Mouse (Mus musculus): Measurements from ENCODE around the gene Lgalsl. TPM values are rescaled to one million over a fixed set of nuclear protein-coding genes. Genes with fewer than 3 reads are reported as not detected.

Lgalsl gene
- total and polyA plus RNA-seq, 3 experiments = 0.11 TPM; not detected in 2

DNA sequence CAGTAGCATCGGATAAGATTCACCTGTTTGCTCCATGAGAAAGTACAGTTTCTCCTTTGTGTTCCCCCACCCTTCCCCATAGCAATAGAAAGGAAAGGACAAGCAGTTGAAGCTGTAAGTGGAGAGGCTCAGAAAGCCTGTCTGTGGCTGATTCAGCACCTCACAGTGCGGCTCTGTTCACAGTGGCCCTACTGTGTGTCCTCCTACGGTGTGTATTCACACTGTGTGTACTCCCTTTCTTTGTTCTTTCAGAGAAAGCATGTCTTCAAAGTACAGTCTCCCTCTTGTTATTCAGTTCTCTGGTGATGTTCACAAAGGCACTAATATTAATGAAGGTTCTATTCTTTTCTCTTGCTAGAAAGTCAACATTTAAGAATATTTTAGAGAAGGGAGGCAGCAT lies 38.2 kb downstream of the Lgalsl start:
- ATAC-seq (ENCODE audit: extremely low read depth, insufficient number of reproducible peaks, low FRiP score, poor library complexity, severe bottlenecking) (no peak), DNase-seq (ENCODE audit: low spot score) (no peak)
- Histone ChIP-seq H3K9me3 (replicated peaks) (no peaks in the 10 kb centered on the region), H3K4me3 (ENCODE audit: low read depth, low read length) (no peak overlapping the region), H3K4me1 (ENCODE audit: insufficient read depth, low read depth, low read length) (no peaks in the 10 kb centered on the region), H3K27me3 (ENCODE audit: insufficient read depth, low read length) (peaks cover 13% of the 10 kb centered on the region), H3K36me3 (replicated peaks) (no peaks in the 10 kb centered on the region)
- TF ChIP-seq TAL1 (conservative IDR thresholded peaks at IDR 0.05; ENCODE audit: low read depth, low read length) = no peak
- TF ChIP-seq GATA2 (IDR thresholded peaks at IDR 0.05; ENCODE audit: borderline replicate concordance, low read depth, low read length) = no peak
- TF ChIP-seq POLR2AphosphoS5 (IDR thresholded peaks at IDR 0.05; ENCODE audit: insufficient replicate concordance, low read depth, low read length) = no peak
- TF ChIP-seq CTCF (IDR thresholded peaks at IDR 0.05; ENCODE audit: low read depth, low read length) = no peak
- no peak for TF ChIP-seq GATA1 (IDR thresholded peaks at IDR 0.05; ENCODE audit: borderline replicate concordance, low read length)

DNA sequence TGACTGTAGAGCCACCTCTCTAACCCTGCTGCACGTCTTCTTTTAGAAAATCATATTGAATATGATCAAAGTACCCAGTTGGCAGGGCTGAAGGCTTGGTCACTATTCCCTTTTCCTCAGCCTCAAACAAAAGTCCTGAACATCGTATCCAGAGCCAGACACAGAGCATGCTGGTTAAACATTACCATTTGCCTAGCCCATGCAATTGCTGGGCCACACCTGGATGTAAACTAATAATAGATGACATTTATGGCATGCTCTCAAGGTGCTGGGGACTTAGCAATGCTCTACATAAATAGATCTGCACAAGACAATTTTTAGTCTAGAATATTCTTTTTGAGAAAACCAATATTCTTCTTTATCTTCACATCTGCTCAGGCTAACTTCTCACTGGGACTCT lies 39.5 kb downstream of the Lgalsl start:
- Histone ChIP-seq H3K27me3 (ENCODE audit: insufficient read depth, low read length) (peaks cover 14% of the 10 kb centered on the region), H3K4me3 (ENCODE audit: low read depth, low read length) (no peak overlapping the region), H3K4me1 (ENCODE audit: insufficient read depth, low read depth, low read length) (no peaks in the 10 kb centered on the region), H3K36me3 (replicated peaks) (no peaks in the 10 kb centered on the region), H3K9me3 (replicated peaks) (no peaks in the 10 kb centered on the region)
- DNase-seq (ENCODE audit: low spot score) (no peak), ATAC-seq (ENCODE audit: extremely low read depth, insufficient number of reproducible peaks, low FRiP score, poor library complexity, severe bottlenecking) (no peak)
- TF ChIP-seq CTCF (IDR thresholded peaks at IDR 0.05; ENCODE audit: low read depth, low read length) = no peak
- TF ChIP-seq TAL1 (conservative IDR thresholded peaks at IDR 0.05; ENCODE audit: low read depth, low read length) = no peak
- TF ChIP-seq GATA2 (IDR thresholded peaks at IDR 0.05; ENCODE audit: borderline replicate concordance, low read depth, low read length) = no peak
- TF ChIP-seq POLR2AphosphoS5 (IDR thresholded peaks at IDR 0.05; ENCODE audit: insufficient replicate concordance, low read depth, low read length) = no peak
- no peak for TF ChIP-seq GATA1 (IDR thresholded peaks at IDR 0.05; ENCODE audit: borderline replicate concordance, low read length)

DNA sequence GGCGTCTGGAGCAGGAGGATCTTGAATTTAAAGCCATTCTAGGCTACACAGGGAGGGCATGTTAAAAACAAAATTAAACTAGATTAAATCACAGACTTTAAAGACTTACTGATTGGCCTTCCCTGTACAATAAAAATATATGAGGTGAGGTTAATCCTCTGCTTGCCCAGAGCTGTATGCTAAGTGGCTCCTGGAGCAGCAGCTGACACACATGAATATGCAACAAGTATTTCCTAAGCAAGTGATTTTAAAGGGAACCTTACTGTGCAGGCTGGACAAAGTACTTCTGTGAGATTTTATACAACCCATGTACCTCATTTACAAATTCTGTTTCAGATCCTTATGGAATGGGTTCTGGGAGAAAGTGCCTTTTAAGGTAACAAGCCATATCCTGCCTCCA lies 41.8 kb downstream of the Lgalsl start:
- DNase-seq (ENCODE audit: low spot score) (no peak), ATAC-seq (ENCODE audit: extremely low read depth, insufficient number of reproducible peaks, low FRiP score, poor library complexity, severe bottlenecking) (no peak)
- H3K27me3 ChIP-seq (ENCODE audit: insufficient read depth, low read length) = peaks cover 19% of the 10 kb centered on the region
- TF ChIP-seq POLR2AphosphoS5 (IDR thresholded peaks at IDR 0.05; ENCODE audit: insufficient replicate concordance, low read depth, low read length) (no peak), GATA1 (IDR thresholded peaks at IDR 0.05; ENCODE audit: borderline replicate concordance, low read length) (no peak), GATA2 (IDR thresholded peaks at IDR 0.05; ENCODE audit: borderline replicate concordance, low read depth, low read length) (no peak), TAL1 (conservative IDR thresholded peaks at IDR 0.05; ENCODE audit: low read depth, low read length) (no peak), CTCF (IDR thresholded peaks at IDR 0.05; ENCODE audit: low read depth, low read length) (no peak)
- H3K9me3 ChIP-seq (replicated peaks) = peaks cover 8% of the 10 kb centered on the region
- no peaks in the 10 kb centered on the region for H3K4me1 ChIP-seq (ENCODE audit: insufficient read depth, low read depth, low read length)
- H3K4me3 ChIP-seq (ENCODE audit: low read depth, low read length) = no peak overlapping the region
- no peaks in the 10 kb centered on the region for H3K36me3 ChIP-seq (replicated peaks)

DNA sequence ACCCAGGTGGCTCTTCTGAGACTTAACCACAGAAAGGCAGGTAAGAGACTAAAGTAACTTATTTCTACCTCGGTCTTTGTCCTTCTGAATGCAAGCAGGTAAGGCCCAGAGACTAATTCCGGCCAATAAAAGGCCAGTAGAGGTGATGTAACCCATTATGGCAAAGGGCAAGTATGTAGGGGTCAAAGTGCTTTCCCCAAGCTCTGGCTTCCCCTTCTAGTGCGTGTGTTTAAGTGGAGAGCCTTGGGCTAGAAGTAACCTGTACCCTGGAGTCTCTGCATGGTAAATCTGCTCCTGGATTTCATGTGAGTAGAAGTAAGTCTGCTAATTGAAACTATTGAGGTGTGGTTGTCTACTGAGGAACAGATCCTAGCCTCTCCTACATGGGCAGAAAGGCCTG lies 42.8 kb downstream of the Lgalsl start:
- H3K9me3 ChIP-seq (replicated peaks) = peaks cover 10% of the 10 kb centered on the region
- no peak for TF ChIP-seq TAL1 (conservative IDR thresholded peaks at IDR 0.05; ENCODE audit: low read depth, low read length)
- no peak for TF ChIP-seq GATA1 (IDR thresholded peaks at IDR 0.05; ENCODE audit: borderline replicate concordance, low read length)
- no peak for TF ChIP-seq POLR2AphosphoS5 (IDR thresholded peaks at IDR 0.05; ENCODE audit: insufficient replicate concordance, low read depth, low read length)
- no peak for TF ChIP-seq GATA2 (IDR thresholded peaks at IDR 0.05; ENCODE audit: borderline replicate concordance, low read depth, low read length)
- TF ChIP-seq CTCF (IDR thresholded peaks at IDR 0.05; ENCODE audit: low read depth, low read length) = no peak
- H3K4me1 ChIP-seq (ENCODE audit: insufficient read depth, low read depth, low read length) = no peaks in the 10 kb centered on the region
- no peak overlapping the region for H3K4me3 ChIP-seq (ENCODE audit: low read depth, low read length)
- DNase-seq (ENCODE audit: low spot score) = no peak
- H3K36me3 ChIP-seq (replicated peaks) = no peaks in the 10 kb centered on the region
- peaks cover 17% of the 10 kb centered on the region for H3K27me3 ChIP-seq (ENCODE audit: insufficient read depth, low read length)
- no peak for ATAC-seq (ENCODE audit: extremely low read depth, insufficient number of reproducible peaks, low FRiP score, poor library complexity, severe bottlenecking)

DNA sequence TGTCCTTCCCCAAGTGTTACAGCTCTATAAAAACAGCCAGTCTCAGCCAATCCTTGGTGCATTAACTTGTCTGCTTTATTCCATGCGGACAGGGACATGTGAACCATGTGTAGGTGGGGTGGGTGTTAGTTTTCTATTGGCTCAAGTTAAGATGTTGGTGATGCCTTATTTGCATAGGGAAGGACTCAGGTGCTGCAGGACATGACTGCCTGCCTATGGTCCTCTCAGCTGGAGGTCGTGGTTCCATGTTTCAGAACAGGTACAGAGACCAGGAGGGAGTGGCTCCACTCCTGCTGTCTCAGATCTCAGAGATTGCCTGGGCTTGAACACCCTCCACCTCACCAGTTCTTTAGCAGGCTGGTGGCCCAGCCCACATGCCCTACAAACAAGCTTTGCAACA lies 44.7 kb downstream of the Lgalsl start:
- H3K4me1 ChIP-seq (ENCODE audit: insufficient read depth, low read depth, low read length) = no peaks in the 10 kb centered on the region
- peaks cover 14% of the 10 kb centered on the region for H3K27me3 ChIP-seq (ENCODE audit: insufficient read depth, low read length)
- H3K36me3 ChIP-seq (replicated peaks) = no peaks in the 10 kb centered on the region
- H3K9me3 ChIP-seq (replicated peaks) = peaks cover 10% of the 10 kb centered on the region
- no peak for DNase-seq (ENCODE audit: low spot score)
- ATAC-seq (ENCODE audit: extremely low read depth, insufficient number of reproducible peaks, low FRiP score, poor library complexity, severe bottlenecking) = no peak
- H3K4me3 ChIP-seq (ENCODE audit: low read depth, low read length) = no peak overlapping the region
- TF ChIP-seq POLR2AphosphoS5 (IDR thresholded peaks at IDR 0.05; ENCODE audit: insufficient replicate concordance, low read depth, low read length) (no peak), GATA2 (IDR thresholded peaks at IDR 0.05; ENCODE audit: borderline replicate concordance, low read depth, low read length) (no peak), GATA1 (IDR thresholded peaks at IDR 0.05; ENCODE audit: borderline replicate concordance, low read length) (no peak), CTCF (IDR thresholded peaks at IDR 0.05; ENCODE audit: low read depth, low read length) (no peak), TAL1 (conservative IDR thresholded peaks at IDR 0.05; ENCODE audit: low read depth, low read length) (no peak)

DNA sequence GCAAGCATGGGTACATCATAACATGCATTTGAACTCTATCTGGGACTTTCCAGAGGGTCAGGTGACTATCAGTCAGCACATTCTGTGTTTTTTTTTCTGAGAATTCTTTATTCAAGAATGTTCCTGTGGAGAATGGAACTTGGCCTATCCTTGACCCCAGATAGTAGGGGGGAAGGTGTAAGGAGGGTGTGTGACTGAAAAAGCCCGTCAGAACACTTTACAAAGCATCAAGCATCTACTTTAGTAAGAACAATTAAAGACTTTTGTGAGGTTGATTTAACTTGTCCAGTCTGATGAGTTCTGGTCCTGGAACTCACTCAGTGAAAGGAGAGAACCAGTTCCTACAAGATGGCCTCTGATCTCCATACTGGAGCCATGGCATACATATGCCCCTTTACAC lies 45.7 kb downstream of the Lgalsl start:
- DNase-seq (ENCODE audit: low spot score) = no peak
- H3K36me3 ChIP-seq (replicated peaks) = no peaks in the 10 kb centered on the region
- no peak for ATAC-seq (ENCODE audit: extremely low read depth, insufficient number of reproducible peaks, low FRiP score, poor library complexity, severe bottlenecking)
- peaks cover 10% of the 10 kb centered on the region for H3K9me3 ChIP-seq (replicated peaks)
- TF ChIP-seq CTCF (IDR thresholded peaks at IDR 0.05; ENCODE audit: low read depth, low read length) (no peak), GATA1 (IDR thresholded peaks at IDR 0.05; ENCODE audit: borderline replicate concordance, low read length) (no peak), TAL1 (conservative IDR thresholded peaks at IDR 0.05; ENCODE audit: low read depth, low read length) (no peak), GATA2 (IDR thresholded peaks at IDR 0.05; ENCODE audit: borderline replicate concordance, low read depth, low read length) (no peak), POLR2AphosphoS5 (IDR thresholded peaks at IDR 0.05; ENCODE audit: insufficient replicate concordance, low read depth, low read length) (no peak)
- no peaks in the 10 kb centered on the region for H3K4me1 ChIP-seq (ENCODE audit: insufficient read depth, low read depth, low read length)
- no peak overlapping the region for H3K4me3 ChIP-seq (ENCODE audit: low read depth, low read length)
- H3K27me3 ChIP-seq (ENCODE audit: insufficient read depth, low read length) = peaks cover 20% of the 10 kb centered on the region

Data from G1E (cell line).